Mouse (Mus musculus) embryonic facial prominence, embryonic 13.5 days (tissue): Measurements from ENCODE around the gene Fbxl5. TPM values are rescaled to one million over a fixed set of nuclear protein-coding genes. Genes with fewer than 3 reads are reported as not detected.

Experiments
- ATAC-seq: fragments of 200-750 bp; cut with Nextera tagmentation; 2 replicates; pipeline ENCODE4 v1.8.0; 2017; ENCODE audit warnings: low read depth; ENCODE audit not compliant: insufficient number of reproducible peaks, insufficient read depth, low FRiP score, low TSS enrichment
- H3K27ac ChIP-seq: fragments of 300-500 bp; sonication (generic); 2 replicates; pipeline ENCODE4 v1.5.1; 2015; ENCODE audit warnings: moderate library complexity, mild to moderate bottlenecking, inconsistent platforms
- H3K27me3 ChIP-seq: fragments of 300-500 bp; sonication (generic); 2 replicates; pipeline ENCODE4 v1.6.1; 2015; ENCODE audit warnings: mild to moderate bottlenecking, inconsistent platforms
- H3K36me3 ChIP-seq: fragments of 300-500 bp; sonication (generic); 2 replicates; pipeline ENCODE4 v1.6.1; 2015; ENCODE audit warnings: mild to moderate bottlenecking, inconsistent platforms
- H3K4me1 ChIP-seq: fragments of 300-500 bp; sonication (generic); 2 replicates; pipeline ENCODE4 v1.6.1; 2015; ENCODE audit warnings: inconsistent platforms
- H3K4me2 ChIP-seq: fragments of 300-500 bp; sonication (generic); 2 replicates; pipeline ENCODE4 v1.6.1; 2015; ENCODE audit warnings: moderate library complexity, mild to moderate bottlenecking, inconsistent platforms
- H3K4me3 ChIP-seq: fragments of 300-500 bp; sonication (generic); 2 replicates; pipeline ENCODE4 v1.5.1; 2015; ENCODE audit warnings: mild to moderate bottlenecking, inconsistent platforms
- H3K9ac ChIP-seq: fragments of 300-500 bp; sonication (generic); 2 replicates; pipeline ENCODE4 v1.6.1; 2015; ENCODE audit warnings: mild to moderate bottlenecking, inconsistent platforms
- H3K9me3 ChIP-seq: fragments of 300-500 bp; sonication (generic); 2 replicates; pipeline ENCODE4 v1.6.1; 2016; ENCODE audit warnings: inconsistent platforms
- WGBS: fragments of 180-500 bp; shearing (Covaris S2); methylation state at CpG from one replicate; pipeline ENCODE4 v1.1.7; 2015; ENCODE audit warnings: mixed read lengths; 5-methylcytosine and 5-hydroxymethylcytosine counted together
- polyA plus RNA-seq: library from polyadenylated mRNA; unstranded; fragments of >200 nt; fragmentation: Nextera tagmentation; extraction: Ambion mirVana; gene quantifications from 2 replicates; pipeline ENCODE4 v1.2.1, GENCODE M21; 2015

Gene Fbxl5
- polyA plus RNA-seq, 1 experiment from 2014 or later, result 57.2 TPM

GRCm38 (mm10) chr5:43776993-43777392 is 44.4 kb downstream of the Fbxl5 start:
- H3K27me3 ChIP-seq, result no peaks in the 10 kb centered on the region
- H3K4me3 ChIP-seq, result no peak overlapping the region
- H3K27ac ChIP-seq, result no peak overlapping the region
- no peak overlapping the region for H3K4me2 ChIP-seq
- H3K9ac ChIP-seq, result no peak overlapping the region
- peaks cover 7% of the 10 kb centered on the region for H3K4me1 ChIP-seq
- no peaks in the 10 kb centered on the region for H3K36me3 ChIP-seq
- ATAC-seq, result no peak
- no peaks in the 10 kb centered on the region for H3K9me3 ChIP-seq
- WGBS, result 57% methylated on average over 1 of the region's 1 CpGs

GRCm38 (mm10) chr5:43776407-43776806 is 45.0 kb downstream of the Fbxl5 start:
- H3K9me3 ChIP-seq, result no peaks in the 10 kb centered on the region
- H3K27me3 ChIP-seq, result no peaks in the 10 kb centered on the region
- ATAC-seq, result no peak
- 0 out of 2 replicates have a peak, but pooled peaks cover 1% of the 10 kb centered on the region for H3K36me3 ChIP-seq
- H3K27ac ChIP-seq, result no peak overlapping the region
- no peak overlapping the region for H3K4me3 ChIP-seq
- H3K4me1 ChIP-seq, result peaks cover 7% of the 10 kb centered on the region
- H3K4me2 ChIP-seq, result no peak overlapping the region
- no peak overlapping the region for H3K9ac ChIP-seq

GRCm38 (mm10) chr5:43771555-43771954 is 49.9 kb downstream of the Fbxl5 start:
- H3K9me3 ChIP-seq, result no peaks in the 10 kb centered on the region
- H3K4me3 ChIP-seq, result no peak overlapping the region
- H3K27me3 ChIP-seq, result no peaks in the 10 kb centered on the region
- H3K36me3 ChIP-seq, result peaks cover 33% of the 10 kb centered on the region
- H3K27ac ChIP-seq, result no peak overlapping the region
- no peak overlapping the region for H3K4me2 ChIP-seq
- 81% methylated on average over 3 of the region's 3 CpGs for WGBS
- H3K4me1 ChIP-seq, result no peaks in the 10 kb centered on the region
- ATAC-seq, result no peak
- no peak overlapping the region for H3K9ac ChIP-seq

- ATAC-seq, result no peak
- Histone ChIP-seq H3K9ac (no peak overlapping the region), H3K4me2 (no peak overlapping the region), H3K4me1 (no peaks in the 10 kb centered on the region), H3K27ac (no peak overlapping the region), H3K27me3 (no peaks in the 10 kb centered on the region), H3K4me3 (no peak overlapping the region), H3K36me3 (peaks cover 35% of the 10 kb centered on the region), H3K9me3 (no peaks in the 10 kb centered on the region)
- WGBS, result 86% methylated on average over 3 of the region's 3 CpGs
Observed at GRCm38 (mm10) chr5:43770618-43771354, 50.7 kb downstream of the Fbxl5 start.

GRCm38 (mm10) chr5:43749092-43749491 is 72.3 kb downstream of the Fbxl5 start:
- Histone ChIP-seq H3K36me3 (peaks cover 18% of the 10 kb centered on the region), H3K27me3 (no peaks in the 10 kb centered on the region), H3K27ac (no peak overlapping the region), H3K4me1 (no peaks in the 10 kb centered on the region), H3K9me3 (no peaks in the 10 kb centered on the region), H3K4me3 (no peak overlapping the region), H3K4me2 (no peak overlapping the region), H3K9ac (no peak overlapping the region)
- ATAC-seq, result no peak
- WGBS, result 86% methylated on average over 3 of the region's 3 CpGs

- H3K4me3 ChIP-seq, result no peak overlapping the region
Observed at GRCm38 (mm10) chr5:43748039-43748438, 73.4 kb downstream of the Fbxl5 start.

GRCm38 (mm10) chr5:43745156-43745555 is 76.3 kb downstream of the Fbxl5 start:
- H3K27ac ChIP-seq, result no peak overlapping the region

More at GRCm38 (mm10) chr5:43748039-43748438, 73.4 kb downstream of the Fbxl5 start:
- Histone ChIP-seq H3K4me2 (no peak overlapping the region), H3K36me3 (peaks cover 20% of the 10 kb centered on the region), H3K27ac (no peak overlapping the region), H3K4me1 (no peaks in the 10 kb centered on the region), H3K9me3 (no peaks in the 10 kb centered on the region), H3K27me3 (no peaks in the 10 kb centered on the region), H3K9ac (no peak overlapping the region)
- ATAC-seq, result no peak
- WGBS, result 90% methylated on average over 4 of the region's 4 CpGs

GRCm38 (mm10) chr5:43744187-43744586 is 77.3 kb downstream of the Fbxl5 start:
- no peak overlapping the region for H3K27ac ChIP-seq
- no peaks in the 10 kb centered on the region for H3K4me1 ChIP-seq
- no peak overlapping the region for H3K9ac ChIP-seq
- H3K4me3 ChIP-seq, result no peak overlapping the region
- no peaks in the 10 kb centered on the region for H3K9me3 ChIP-seq
- no peaks in the 10 kb centered on the region for H3K27me3 ChIP-seq
- ATAC-seq, result no peak
- peaks cover 43% of the 10 kb centered on the region for H3K36me3 ChIP-seq
- 91% methylated on average over 1 of the region's 1 CpGs for WGBS
- H3K4me2 ChIP-seq, result no peak overlapping the region

More at GRCm38 (mm10) chr5:43745156-43745555, 76.3 kb downstream of the Fbxl5 start:
- Histone ChIP-seq H3K4me1 (no peaks in the 10 kb centered on the region), H3K9me3 (no peaks in the 10 kb centered on the region), H3K27me3 (no peaks in the 10 kb centered on the region), H3K4me2 (no peak overlapping the region), H3K9ac (no peak overlapping the region), H3K4me3 (no peak overlapping the region), H3K36me3 (peaks cover 42% of the 10 kb centered on the region)
- WGBS, result 46% methylated on average over 5 of the region's 5 CpGs
- no peak for ATAC-seq

GRCm38 (mm10) chr5:43732381-43732780 is 89.1 kb downstream of the Fbxl5 start:
- Histone ChIP-seq H3K4me2 (no peak overlapping the region), H3K4me3 (no peak overlapping the region), H3K36me3 (peaks cover 46% of the 10 kb centered on the region), H3K4me1 (no peaks in the 10 kb centered on the region), H3K9ac (no peak overlapping the region), H3K27ac (no peak overlapping the region), H3K27me3 (no peaks in the 10 kb centered on the region), H3K9me3 (no peaks in the 10 kb centered on the region)
- ATAC-seq, result no peak
- 83% methylated on average over 8 of the region's 8 CpGs for WGBS

GRCm38 (mm10) chr5:43728375-43729165 is 92.9 kb downstream of the Fbxl5 start:
- no peak for ATAC-seq
- Histone ChIP-seq H3K4me1 (no peaks in the 10 kb centered on the region), H3K27me3 (no peaks in the 10 kb centered on the region), H3K9ac (no peak overlapping the region), H3K36me3 (peaks cover 60% of the 10 kb centered on the region), H3K4me3 (no peak overlapping the region), H3K4me2 (no peak overlapping the region), H3K9me3 (no peaks in the 10 kb centered on the region), H3K27ac (no peak overlapping the region)
- WGBS, result 86% methylated on average over 11 of the region's 11 CpGs

GRCm38 (mm10) chr5:43723830-43724229 is 97.6 kb downstream of the Fbxl5 start:
- ATAC-seq, result no peak

GRCm38 (mm10) chr5:43722452-43722783 is 99.0 kb downstream of the Fbxl5 start:
- no peaks in the 10 kb centered on the region for H3K9me3 ChIP-seq
- H3K9ac ChIP-seq, result no peak overlapping the region
- H3K27me3 ChIP-seq, result no peaks in the 10 kb centered on the region
- no peak overlapping the region for H3K4me3 ChIP-seq
- no peaks in the 10 kb centered on the region for H3K4me1 ChIP-seq
- no peak for ATAC-seq
- peaks cover 72% of the 10 kb centered on the region for H3K36me3 ChIP-seq
- 88% methylated on average over 6 of the region's 6 CpGs for WGBS
- no peak overlapping the region for H3K27ac ChIP-seq
- no peak overlapping the region for H3K4me2 ChIP-seq

More at GRCm38 (mm10) chr5:43723830-43724229, 97.6 kb downstream of the Fbxl5 start:
- H3K9me3 ChIP-seq, result no peaks in the 10 kb centered on the region
- H3K4me3 ChIP-seq, result no peak overlapping the region
- H3K4me1 ChIP-seq, result no peaks in the 10 kb centered on the region
- H3K27me3 ChIP-seq, result no peaks in the 10 kb centered on the region
- no peak overlapping the region for H3K27ac ChIP-seq
- H3K4me2 ChIP-seq, result no peak overlapping the region
- 88% methylated on average over 7 of the region's 7 CpGs for WGBS
- H3K36me3 ChIP-seq, result peaks cover 62% of the 10 kb centered on the region
- H3K9ac ChIP-seq, result no peak overlapping the region
